Mouse (Mus musculus): ENCODE results near the gene Otulinl.
"Not testable (repeated sequence)": the region's sequence is repeated elsewhere in the genome, so short reads cannot be mapped to it uniquely, and the experiment has no call there.

Otulinl gene

DNA sequence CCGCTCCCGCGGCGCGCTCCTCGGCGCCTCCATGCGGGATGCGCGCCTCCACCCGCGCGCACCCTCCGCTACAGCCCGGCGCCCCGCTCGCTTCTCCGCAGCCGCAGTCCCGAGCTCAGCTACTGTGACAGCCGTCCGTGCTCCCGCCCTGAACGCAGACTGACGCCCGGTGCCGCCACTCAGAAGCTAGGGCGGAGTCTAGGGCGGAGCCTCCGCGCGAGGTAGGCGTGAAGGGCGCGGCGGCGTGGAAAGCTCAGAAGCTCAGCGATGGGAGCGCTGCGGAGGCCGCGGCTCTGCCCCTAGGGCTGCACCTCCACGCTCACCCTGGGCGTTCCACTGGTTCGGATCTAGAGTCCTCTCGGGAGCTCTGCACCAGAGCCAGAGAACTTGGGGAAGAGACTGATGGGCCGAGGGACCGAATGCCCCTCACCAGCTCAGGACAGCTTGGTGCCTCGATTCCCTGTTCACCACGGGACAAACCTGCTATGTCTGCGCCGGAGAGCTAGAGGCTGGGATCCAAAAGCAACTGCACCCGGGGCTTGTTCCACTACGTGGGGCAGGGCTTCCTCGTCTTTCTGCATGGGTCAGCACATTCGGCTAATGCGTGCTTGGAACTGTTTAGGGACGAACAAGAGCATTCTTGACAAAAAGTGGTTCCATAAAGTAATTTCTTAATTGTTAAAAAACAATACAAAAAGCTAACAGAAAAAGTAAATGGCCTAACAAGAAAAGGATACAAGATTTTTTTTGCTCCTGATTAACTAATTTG is at the start of gene Otulinl:
TSS of gene Otulinl (minus strand) at position 161 of the 769 bp plus-strand sequence.
- DNase-seq, result peak; percentile 98

- DNase-seq, result no peak
Measured at GRCm38 (mm10) chr15:27726228-27726627, 44.8 kb upstream of the Otulinl start.

GRCm38 (mm10) chr15:27724796-27725680 is 43.7 kb upstream of the Otulinl start:
- no peak for DNase-seq

- no peak for DNase-seq
Measured at GRCm38 (mm10) chr15:27724298-27724697, 42.9 kb upstream of the Otulinl start.

DNA sequence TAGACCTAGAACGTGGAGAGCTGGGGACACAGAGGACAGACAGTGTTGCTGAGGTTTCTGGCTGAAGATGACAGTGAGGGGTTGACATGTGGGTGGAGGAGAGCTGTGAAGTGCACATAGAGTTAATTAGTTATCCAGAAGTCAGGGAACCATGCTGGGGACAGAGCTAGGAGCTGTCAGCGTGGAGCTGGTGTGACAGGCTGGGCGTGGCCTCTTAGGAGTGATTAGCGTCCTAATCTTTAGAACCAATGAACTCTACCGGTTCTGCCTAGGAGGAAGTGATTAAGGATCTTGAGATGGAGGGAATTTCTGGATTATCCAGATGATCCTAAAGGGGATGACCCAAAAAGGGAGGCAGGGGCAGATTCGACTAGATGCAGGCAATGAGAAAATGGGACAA is 42.4 kb upstream of the Otulinl start:
- no peak for DNase-seq

DNA sequence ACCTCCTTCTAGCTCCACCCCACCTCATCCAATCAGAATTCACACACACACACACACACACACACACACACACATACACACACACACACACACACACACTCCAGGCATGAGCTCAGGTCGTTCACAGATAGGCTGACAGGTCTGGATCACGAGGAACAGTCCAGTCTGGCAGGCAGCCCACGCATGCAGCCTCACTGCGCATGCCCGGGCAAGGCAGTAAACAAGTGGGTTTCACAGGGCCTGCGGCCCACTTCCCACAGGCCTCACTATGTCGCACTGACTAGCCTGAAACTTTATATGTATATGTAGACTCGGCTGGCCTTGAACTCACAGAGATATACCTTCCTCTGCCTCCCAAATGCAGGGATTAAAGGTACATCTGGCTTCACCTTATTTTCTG is 38.9 kb upstream of the Otulinl start:
- not testable (repeated sequence) for DNase-seq

GRCm38 (mm10) chr15:27718668-27719067 is 37.3 kb upstream of the Otulinl start:
- DNase-seq, result no peak

GRCm38 (mm10) chr15:27715331-27715730 is 34.0 kb upstream of the Otulinl start:
- DNase-seq, result peak; percentile 24

DNA sequence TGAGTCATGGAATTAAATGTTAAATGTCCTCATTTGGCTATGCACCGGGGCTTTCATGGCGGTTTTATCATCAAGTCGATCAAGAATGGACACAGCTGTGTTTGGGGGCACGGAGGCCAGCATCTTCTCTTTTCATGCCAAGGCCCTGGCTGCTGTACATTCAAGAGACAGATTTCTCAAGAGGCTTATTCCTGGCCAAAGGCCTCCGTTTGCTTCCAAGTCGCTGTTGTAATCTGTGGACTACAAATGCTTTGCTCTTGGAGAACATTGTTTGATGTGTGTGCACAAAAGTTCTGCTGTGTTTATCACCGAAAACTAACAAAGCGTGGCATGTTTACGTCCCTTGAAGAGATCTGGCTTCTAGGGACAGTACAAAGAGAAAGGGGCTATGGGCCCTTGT is 29.3 kb upstream of the Otulinl start:
- no peak for DNase-seq

DNA sequence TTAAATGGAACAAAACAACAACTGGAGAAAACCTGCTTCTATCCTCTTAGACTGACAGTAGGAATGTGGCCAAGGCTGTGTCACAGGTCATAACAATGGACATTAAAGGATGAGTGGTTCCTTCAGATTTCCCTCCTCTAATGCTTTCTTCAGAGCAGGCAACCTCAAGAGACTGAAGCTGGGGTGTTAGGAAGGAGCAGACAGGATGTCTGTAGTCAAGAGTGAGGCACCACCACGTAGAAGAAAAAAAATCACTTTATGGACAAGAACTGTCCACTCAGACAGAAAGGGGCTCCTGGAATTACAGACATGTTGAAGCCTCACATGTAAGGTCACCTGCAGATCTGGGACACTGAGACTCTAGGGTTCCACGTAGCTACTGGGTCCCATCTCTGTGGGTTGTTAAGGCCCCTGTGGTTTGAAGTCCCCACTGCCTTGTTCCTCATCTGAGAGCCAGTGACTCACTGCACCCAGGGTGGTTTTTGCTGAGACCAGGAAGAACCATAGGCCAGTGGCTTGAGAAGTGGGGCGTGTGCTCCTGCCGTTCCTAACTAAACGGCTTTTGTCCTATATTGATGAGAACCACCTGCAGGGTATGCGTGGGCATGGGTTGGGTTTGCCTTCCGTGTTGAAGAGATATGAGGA is 27.7 kb upstream of the Otulinl start:
- no peak for DNase-seq

DNA sequence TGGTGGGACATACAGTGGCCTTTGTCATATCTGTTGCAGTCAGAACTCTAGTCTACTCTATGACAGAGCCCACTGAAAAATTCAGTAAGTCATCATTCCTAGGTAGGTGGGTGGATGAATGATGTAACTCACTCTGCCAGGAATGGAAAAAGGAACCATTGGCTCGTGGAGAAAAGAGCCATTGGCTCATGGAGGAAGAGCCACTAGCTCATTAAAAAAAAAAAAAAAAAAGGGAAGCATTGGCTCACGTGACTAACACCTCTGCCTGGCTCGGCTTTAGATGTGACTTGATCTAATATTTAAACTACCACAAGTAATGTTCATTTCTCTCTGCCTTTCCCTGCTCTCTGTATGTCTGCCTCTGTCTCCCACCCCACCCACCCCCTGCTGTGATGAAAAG is 27.1 kb upstream of the Otulinl start:
- DNase-seq, result no peak

- DNase-seq, result no peak
Measured at GRCm38 (mm10) chr15:27702972-27703313, 21.6 kb upstream of the Otulinl start.

GRCm38 (mm10) chr15:27702031-27702971 is 20.9 kb upstream of the Otulinl start:
- no peak for DNase-seq

DNA sequence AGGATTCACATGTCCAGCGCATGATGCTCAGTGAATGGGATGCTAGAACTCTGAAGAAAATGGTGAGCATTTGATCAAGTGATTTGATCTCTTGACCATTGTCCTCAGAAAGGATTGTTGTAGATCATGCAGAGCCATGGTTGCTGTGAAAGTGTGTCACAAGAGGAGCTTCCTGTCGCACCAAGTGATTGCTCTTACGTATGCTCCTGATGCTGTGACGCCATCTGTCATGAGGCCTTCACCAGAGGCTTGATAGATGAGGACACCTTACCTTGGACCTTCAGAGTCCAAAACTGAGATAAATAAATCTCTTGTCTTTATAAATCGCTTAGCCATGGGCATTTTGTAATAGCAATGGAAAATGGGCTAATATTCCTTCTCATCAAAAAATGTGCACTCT is 16.3 kb upstream of the Otulinl start:
- DNase-seq, result no peak

DNA sequence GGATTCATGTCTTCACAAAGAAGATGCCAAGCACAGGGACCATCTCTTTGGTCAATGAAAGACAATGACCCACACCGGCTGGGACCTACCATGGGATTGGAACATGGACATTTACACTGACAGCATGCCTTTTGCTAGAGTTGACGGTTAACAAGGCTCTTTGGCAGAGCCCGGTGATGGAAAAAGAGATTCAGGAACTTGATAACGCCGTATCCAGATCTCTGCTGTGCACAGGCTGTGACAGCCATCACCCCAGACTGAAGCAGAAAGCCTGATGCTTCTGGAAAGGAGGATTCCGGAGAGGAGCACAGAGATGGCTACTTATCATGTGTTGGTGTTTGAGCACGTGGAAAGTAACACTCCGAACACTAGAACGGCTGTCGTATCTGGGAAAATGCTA is 11.9 kb upstream of the Otulinl start:
- no peak for DNase-seq

- no peak for DNase-seq
Measured at GRCm38 (mm10) chr15:27692161-27692560, 10.8 kb upstream of the Otulinl start.

- DNase-seq, result no peak
Measured at GRCm38 (mm10) chr15:27691213-27691612, 9.8 kb upstream of the Otulinl start.

GRCm38 (mm10) chr15:27688041-27688651 is 6.8 kb upstream of the Otulinl start:
- no peak for DNase-seq

GRCm38 (mm10) chr15:27684813-27685212 is 3.4 kb upstream of the Otulinl start:
- DNase-seq, result no peak

- no peak for DNase-seq
Measured at GRCm38 (mm10) chr15:27683206-27683605, 1.8 kb upstream of the Otulinl start.

GRCm38 (mm10) chr15:27682619-27683018 is 1.2 kb upstream of the Otulinl start:
- no peak for DNase-seq

DNA sequence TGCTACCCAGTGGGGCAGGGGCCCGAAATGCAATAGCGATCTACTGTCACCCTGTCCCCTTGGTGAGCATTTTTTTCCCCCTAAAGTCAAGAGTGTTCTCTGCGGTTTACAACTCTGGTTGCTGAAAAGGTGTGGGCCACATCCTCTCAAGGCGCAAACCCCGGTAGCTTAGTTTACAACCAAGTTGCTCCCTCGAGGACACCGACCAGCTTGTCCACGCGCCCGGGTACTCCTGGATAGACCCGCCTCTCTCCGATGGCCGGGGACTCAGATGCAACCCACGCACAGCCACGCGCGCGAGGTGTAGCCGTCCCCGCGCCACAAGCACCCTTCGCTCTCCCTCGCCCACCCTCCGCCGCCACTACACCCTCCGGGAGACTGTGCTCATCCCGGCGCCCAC is 382 bp downstream of the Otulinl start:
- no peak for DNase-seq

All from cerebellum, adult 8-10 months (tissue).